Mouse (Mus musculus) adrenal gland, postnatal 10 days (tissue): Measurements from ENCODE around the gene Rbm20. TPM values are rescaled to one million over a fixed set of nuclear protein-coding genes. Genes with fewer than 3 reads are reported as not detected.
A peak's percentile ranks its signal among the peaks of the same experiment; 100 is the strongest.

Experiments
- DNase-seq: peaks from one replicate; pipeline ENCODE4 v3.0.0; 2021; ENCODE audit warnings: mixed read lengths
- total RNA-seq, 2 experiments: library from RNA; stranded (reverse); gene quantifications; 2 replicates each; pipeline ENCODE4 v1.2.3; 2021

Rbm20 gene
- total RNA-seq, 2 experiments from 2014 or later = 1.7 to 7.6 TPM

- DNase-seq = no peak
Measured at GRCm38 (mm10) chr19:53885450-53885849, 208.3 kb downstream of the Rbm20 start.

GRCm38 (mm10) chr19:53886576-53887370, 209.7 kb downstream of the Rbm20 start:
- no peak for DNase-seq

GRCm38 (mm10) chr19:53887822-53888221, 210.7 kb downstream of the Rbm20 start:
- no peak for DNase-seq

- DNase-seq = no peak
Measured at GRCm38 (mm10) chr19:53888331-53888730, 211.2 kb downstream of the Rbm20 start.

GRCm38 (mm10) chr19:53889555-53889954, 212.4 kb downstream of the Rbm20 start:
- DNase-seq = no peak

- DNase-seq = no peak
Measured at GRCm38 (mm10) chr19:53890274-53890673, 213.2 kb downstream of the Rbm20 start.

GRCm38 (mm10) chr19:53890781-53891251, 213.7 kb downstream of the Rbm20 start:
- no peak for DNase-seq

- DNase-seq = no peak
Measured at GRCm38 (mm10) chr19:53891569-53891968, 214.5 kb downstream of the Rbm20 start.

GRCm38 (mm10) chr19:53892061-53892460, 215.0 kb downstream of the Rbm20 start, which contains the start of gene Pdcd4:
TSS of gene Pdcd4 (plus strand) at chr19:53892231.
- no peak for DNase-seq

- no peak for DNase-seq
Measured at GRCm38 (mm10) chr19:53892838-53893359, 215.8 kb downstream of the Rbm20 start.

GRCm38 (mm10) chr19:53893711-53894171, 216.6 kb downstream of the Rbm20 start:
- peak; percentile 24 for DNase-seq

GRCm38 (mm10) chr19:53894538-53895121, 217.5 kb downstream of the Rbm20 start:
- DNase-seq = no peak

- DNase-seq = peak; percentile 33
Measured at GRCm38 (mm10) chr19:53898046-53898445, 220.9 kb downstream of the Rbm20 start.

- no peak for DNase-seq
Measured at GRCm38 (mm10) chr19:53898498-53898897, 221.4 kb downstream of the Rbm20 start.

GRCm38 (mm10) chr19:53898970-53899900, 222.1 kb downstream of the Rbm20 start:
- DNase-seq = no peak

GRCm38 (mm10) chr19:53899941-53900610, 223.0 kb downstream of the Rbm20 start:
- no peak for DNase-seq

- DNase-seq = no peak
Measured at GRCm38 (mm10) chr19:53901931-53902738, 225.0 kb downstream of the Rbm20 start.

- peak; percentile 97 for DNase-seq
Measured at GRCm38 (mm10) chr19:53902739-53903487, 225.8 kb downstream of the Rbm20 start.

GRCm38 (mm10) chr19:53903507-53904321, 226.6 kb downstream of the Rbm20 start:
- peak; percentile 68 for DNase-seq
